Mouse (Mus musculus) heart, postnatal 14 days (tissue): Measurements from ENCODE around the gene Pgp. TPM values are rescaled to one million over a fixed set of nuclear protein-coding genes. Genes with fewer than 3 reads are reported as not detected.

Experiments used
- DNase-seq, 2 experiments: peaks; one replicate each; pipeline ENCODE4 v3.0.0; 2021 to 2022
- intact Hi-C: fragments of 180-260 bp; cut with DNase I; formaldehyde crosslinking; loops from one replicate; pipeline ENCODE4 v1.15.1; 2025
- total RNA-seq, 2 experiments: library from RNA; stranded (reverse); gene quantifications; 2 replicates each; pipeline ENCODE4 v1.2.3; 2021

Pgp gene
- total RNA-seq, 2 experiments from 2014 or later, result 43.2 to 43.4 TPM

GRCm38 (mm10) chr17:24479431-24479830 is 9.2 kb downstream of the Pgp start:
- intact Hi-C loops, result no loop called here
- no peak for DNase-seq

- intact Hi-C loops, result loop anchor here (5.0 kb wide), 1 partner anchor 47 kb away; the partner anchor contains the start of gene Traf7
- DNase-seq, result no peak
Measured at GRCm38 (mm10) chr17:24480201-24480826, 10.1 kb downstream of the Pgp start.

GRCm38 (mm10) chr17:24481027-24481815 is 11.0 kb downstream of the Pgp start:
- intact Hi-C loops, result loop anchor here (5.0 kb wide), 1 partner anchor 46 kb away; the partner anchor contains the start of gene Traf7
- no peak for DNase-seq

GRCm38 (mm10) chr17:24483495-24483894 is 13.3 kb downstream of the Pgp start:
- DNase-seq, result no peak
- intact Hi-C loops, result loop anchor here (5.0 kb wide), 1 partner anchor 44 kb away; the partner anchor contains the start of gene Traf7

GRCm38 (mm10) chr17:24485090-24485860 is 15.1 kb downstream of the Pgp start:
- intact Hi-C loops, result no loop called here
- DNase-seq, result peak in 1 of 2 experiments; percentile 37

- intact Hi-C loops, result no loop called here
- no peak for DNase-seq
Measured at GRCm38 (mm10) chr17:24488186-24488661, 18.0 kb downstream of the Pgp start, which contains the start of gene Caskin1. Caskin1 (plus strand) TSS chr17:24488601.

GRCm38 (mm10) chr17:24488662-24489264 is 18.6 kb downstream of the Pgp start:
- peak; percentile 46 to 49 for DNase-seq
- intact Hi-C loops, result no loop called here

GRCm38 (mm10) chr17:24489265-24490030 is 19.3 kb downstream of the Pgp start:
- no peak for DNase-seq
- intact Hi-C loops, result loop anchor here (5.0 kb wide), 2 partner anchors 138 to 173 kb away; no protein-coding TSS in a partner anchor

- no peak for DNase-seq
- intact Hi-C loops, result loop anchor here (5.0 kb wide), 2 partner anchors 137 to 172 kb away; no protein-coding TSS in a partner anchor
Measured at GRCm38 (mm10) chr17:24490399-24490798, 20.2 kb downstream of the Pgp start.

- intact Hi-C loops, result loop anchor here (2.0 to 5.0 kb wide), 3 partner anchors 18 to 168 kb away; no protein-coding TSS in a partner anchor
- DNase-seq, result peak; percentile 47 to 69
Measured at GRCm38 (mm10) chr17:24494627-24495335, 24.6 kb downstream of the Pgp start.

GRCm38 (mm10) chr17:24495443-24495842 is 25.3 kb downstream of the Pgp start:
- intact Hi-C loops, result loop anchor here (2.0 kb wide), 1 partner anchor 17 kb away; no protein-coding TSS in a partner anchor
- DNase-seq, result no peak

- DNase-seq, result no peak
- intact Hi-C loops, result no loop called here
Measured at GRCm38 (mm10) chr17:24496026-24496425, 25.8 kb downstream of the Pgp start.

GRCm38 (mm10) chr17:24502208-24502607 is 32.0 kb downstream of the Pgp start:
- no peak for DNase-seq
- intact Hi-C loops, result no loop called here

GRCm38 (mm10) chr17:24504085-24504484 is 33.9 kb downstream of the Pgp start:
- no peak for DNase-seq
- intact Hi-C loops, result no loop called here

GRCm38 (mm10) chr17:24505286-24505955 is 35.2 kb downstream of the Pgp start:
- intact Hi-C loops, result no loop called here
- DNase-seq, result no peak

GRCm38 (mm10) chr17:24506332-24507070 is 36.3 kb downstream of the Pgp start:
- intact Hi-C loops, result no loop called here
- DNase-seq, result peak; percentile 29 to 36

GRCm38 (mm10) chr17:24507129-24507664 is 37.0 kb downstream of the Pgp start:
- intact Hi-C loops, result no loop called here
- DNase-seq, result no peak
